Mouse (Mus musculus): ENCODE results near the gene Ly6g6f.

GRCm38 (mm10) chr17:35088825-35089644 is 3.6 kb upstream of the Ly6g6f start, which contains the start of gene Abhd16a:
- peak; percentile 37 for TF ChIP-seq CTCF (IDR thresholded peaks at IDR 0.05; ENCODE audit: low read depth)
- TF ChIP-seq EP300 (optimal IDR thresholded peaks at IDR 0.05) = no peak

Measured in stomach, postnatal 0 days (tissue).